Mouse (Mus musculus) bone marrow macrophage, adult 2 months (primary cell): ENCODE data around the gene Gm49342. TPM values are rescaled to one million over a fixed set of nuclear protein-coding genes. Genes with fewer than 3 reads are reported as not detected.

Source experiments
- H3K27ac ChIP-seq: 2 replicates; pipeline ENCODE4 v1.5.1; 2012; ENCODE audit warnings: low read depth, low read length; ENCODE audit not compliant: insufficient read depth
- H3K4me1 ChIP-seq: 2 replicates; pipeline ENCODE4 v1.6.1; 2012; ENCODE audit warnings: low read length; ENCODE audit not compliant: control insufficient read depth, insufficient read depth
- H3K4me3 ChIP-seq: 2 replicates; pipeline ENCODE4 v1.5.1; 2012; ENCODE audit warnings: mild to moderate bottlenecking, low read length, moderate library complexity; ENCODE audit not compliant: insufficient read depth
- CTCF ChIP-seq: IDR thresholded peaks from 2 replicates; pipeline ENCODE4 v1.5.1; 2012; ENCODE audit warnings: low read depth, mild to moderate bottlenecking, low read length, moderate library complexity
- POLR2A ChIP-seq: IDR thresholded peaks from 2 replicates; pipeline ENCODE4 v1.6.1; 2012; ENCODE audit warnings: mild to moderate bottlenecking, low read depth, low read length, borderline replicate concordance
- polyA plus RNA-seq: library from polyadenylated mRNA; stranded (reverse); fragments of >200 nt; gene quantifications from 2 replicates; pipeline ENCODE4 v1.2.4, GENCODE M21; 2012; ENCODE audit not compliant: missing spikeins, insufficient read depth, insufficient read length

The Gm49342 gene
- polyA plus RNA-seq, 1 experiment = 45.7 TPM

DNA sequence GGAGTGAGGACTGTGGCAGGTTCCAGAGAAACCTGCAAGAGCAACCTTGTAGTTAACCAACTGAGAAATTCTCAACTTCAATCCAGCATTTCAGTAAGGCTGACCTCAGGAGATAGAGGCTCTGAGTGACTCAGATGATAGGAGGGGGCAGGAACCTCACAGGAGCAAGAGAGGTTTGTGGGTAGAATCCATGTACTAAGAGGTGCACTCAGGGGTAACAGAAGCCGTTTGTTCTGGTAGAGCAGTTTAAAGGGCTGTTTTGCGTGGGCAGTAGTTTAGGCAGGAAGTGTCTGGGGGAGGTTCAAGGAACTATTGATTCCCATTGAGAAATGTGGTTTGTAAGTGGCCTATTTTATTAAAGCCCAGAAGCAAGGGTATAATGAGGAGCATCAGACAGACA lies 36.9 kb downstream of the Gm49342 start:
- Histone ChIP-seq H3K4me3 (no peak overlapping the region), H3K27ac (no peak overlapping the region), H3K4me1 (peaks cover 8% of the 10 kb centered on the region)
- TF ChIP-seq POLR2A (no peak), CTCF (no peak)

DNA sequence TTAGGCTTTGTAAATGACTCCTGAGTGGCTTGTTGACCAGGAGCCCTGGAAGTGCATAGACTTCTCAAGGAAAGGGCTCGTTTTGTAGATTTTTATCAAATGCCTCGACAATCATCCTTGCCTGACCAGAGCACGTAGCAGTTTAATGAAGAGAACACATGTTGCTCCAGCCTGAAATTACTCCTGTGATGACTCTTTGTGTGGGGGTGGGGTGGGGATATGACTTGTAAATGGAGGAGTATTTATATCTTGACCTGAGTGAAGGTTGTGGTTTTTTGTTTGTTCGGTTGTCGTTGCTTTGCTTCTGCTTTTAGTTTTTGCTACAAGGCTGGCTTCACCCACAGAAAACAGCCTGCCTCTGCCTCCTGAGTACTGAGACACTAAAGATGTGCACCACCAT lies 37.5 kb downstream of the Gm49342 start:
- no peak for TF ChIP-seq POLR2A
- no peak for TF ChIP-seq CTCF
- H3K4me1 ChIP-seq = peaks cover 8% of the 10 kb centered on the region
- H3K27ac ChIP-seq = no peak overlapping the region
- no peak overlapping the region for H3K4me3 ChIP-seq

DNA sequence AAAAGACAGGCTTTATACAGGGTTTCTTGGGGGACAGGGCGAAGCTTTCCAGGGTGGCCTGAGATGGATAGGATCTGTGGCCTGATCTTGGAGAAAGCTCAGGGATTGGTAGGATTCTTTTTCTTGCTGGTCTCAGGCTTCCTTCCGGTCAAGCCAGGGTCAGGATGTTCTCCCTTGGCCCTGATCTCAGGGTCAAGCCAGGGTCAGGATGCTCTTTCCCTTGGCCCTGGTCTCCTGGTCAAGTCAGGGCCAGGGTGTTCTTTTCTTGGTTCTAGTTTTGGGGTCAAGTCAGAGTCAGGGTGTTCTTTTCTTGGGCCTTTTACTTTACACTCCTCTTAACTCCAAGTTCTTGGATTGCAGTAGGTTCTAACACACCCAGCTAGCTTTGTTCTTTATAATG lies 43.4 kb downstream of the Gm49342 start:
- TF ChIP-seq POLR2A = no peak
- Histone ChIP-seq H3K4me3 (no peak overlapping the region), H3K27ac (no peak overlapping the region), H3K4me1 (peaks cover 2% of the 10 kb centered on the region; the same call in 1 of the 2 replicates)

DNA sequence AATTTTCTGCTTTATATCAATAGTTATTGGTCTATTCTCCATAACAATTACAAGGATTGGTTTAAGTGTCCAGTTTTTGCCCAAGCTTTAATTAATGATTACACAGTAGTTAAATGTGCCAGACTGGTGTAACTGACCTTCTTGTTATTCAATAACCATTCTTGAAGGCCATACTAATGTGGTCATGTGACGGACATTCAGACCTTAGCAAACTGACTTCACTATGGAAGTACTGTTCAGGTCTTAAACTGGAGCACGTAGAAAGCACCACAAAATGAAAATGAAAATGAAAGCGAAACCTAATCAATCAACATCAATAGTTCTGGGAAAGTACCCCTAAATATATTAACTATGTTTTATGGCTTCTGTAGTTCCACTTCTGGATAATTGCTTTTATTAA lies 46.7 kb downstream of the Gm49342 start:
- TF ChIP-seq POLR2A = no peak
- peaks cover 2% of the 10 kb centered on the region; the same call in 1 of the 2 replicates for H3K4me1 ChIP-seq
- no peak overlapping the region for H3K27ac ChIP-seq
- H3K4me3 ChIP-seq = no peak overlapping the region

DNA sequence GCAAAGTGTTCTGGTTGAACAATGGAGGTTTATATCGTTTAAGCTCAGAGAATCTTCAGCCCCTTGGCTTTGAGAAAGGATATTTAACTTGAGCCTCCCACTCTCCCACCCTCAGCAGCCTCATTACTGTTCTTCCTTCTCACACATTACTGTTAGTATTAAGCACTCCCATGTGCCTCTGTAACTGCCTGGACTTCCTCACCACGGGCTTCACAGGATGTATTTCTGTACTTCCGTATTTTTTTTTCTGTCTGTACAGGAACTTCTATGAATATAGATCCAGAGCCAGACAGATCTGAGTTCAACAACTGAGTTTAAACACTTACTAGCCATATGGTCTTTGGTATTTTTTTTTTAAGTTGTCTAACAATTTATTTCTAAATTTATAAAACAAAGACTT lies 52.8 kb downstream of the Gm49342 start:
- Histone ChIP-seq H3K27ac (peak overlapping the region; percentile 83), H3K4me3 (no peak overlapping the region), H3K4me1 (peaks cover 15% of the 10 kb centered on the region)
- TF ChIP-seq CTCF (no peak), POLR2A (no peak)

DNA sequence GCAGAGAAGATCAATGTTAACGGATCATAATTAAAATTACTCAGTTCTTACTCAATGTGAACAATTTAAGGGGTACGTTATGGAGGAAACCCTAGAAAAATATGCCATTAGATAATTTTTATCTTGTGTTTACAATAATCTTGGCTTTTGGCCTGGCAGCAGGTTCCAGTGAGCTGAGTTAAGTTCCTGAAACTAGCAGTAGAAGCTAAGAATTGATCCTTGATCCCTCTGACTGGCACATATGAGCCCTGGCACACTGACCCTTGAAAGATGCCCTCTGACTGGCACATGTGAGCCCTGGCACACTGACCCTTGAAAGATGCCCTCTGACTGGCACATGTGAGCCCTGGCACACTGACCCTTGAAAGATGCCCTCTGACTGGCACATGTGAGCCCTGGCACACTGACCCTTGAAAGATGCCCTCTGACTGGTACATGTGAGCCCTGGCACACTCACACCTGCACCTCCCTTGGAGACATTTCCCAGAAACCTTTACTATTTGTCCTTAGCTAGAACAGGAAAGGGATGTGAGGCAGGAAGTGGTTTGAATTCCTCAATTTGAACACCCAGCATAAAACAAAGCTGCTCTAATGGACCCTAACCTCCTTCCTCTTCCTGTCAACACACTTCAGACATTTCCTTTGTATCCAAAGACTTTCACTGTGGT lies 53.8 kb downstream of the Gm49342 start:
- Histone ChIP-seq H3K4me1 (peaks cover 15% of the 10 kb centered on the region), H3K4me3 (no peak overlapping the region), H3K27ac (peak overlapping the region; percentile 18)
- TF ChIP-seq CTCF (no peak), POLR2A (no peak)

DNA sequence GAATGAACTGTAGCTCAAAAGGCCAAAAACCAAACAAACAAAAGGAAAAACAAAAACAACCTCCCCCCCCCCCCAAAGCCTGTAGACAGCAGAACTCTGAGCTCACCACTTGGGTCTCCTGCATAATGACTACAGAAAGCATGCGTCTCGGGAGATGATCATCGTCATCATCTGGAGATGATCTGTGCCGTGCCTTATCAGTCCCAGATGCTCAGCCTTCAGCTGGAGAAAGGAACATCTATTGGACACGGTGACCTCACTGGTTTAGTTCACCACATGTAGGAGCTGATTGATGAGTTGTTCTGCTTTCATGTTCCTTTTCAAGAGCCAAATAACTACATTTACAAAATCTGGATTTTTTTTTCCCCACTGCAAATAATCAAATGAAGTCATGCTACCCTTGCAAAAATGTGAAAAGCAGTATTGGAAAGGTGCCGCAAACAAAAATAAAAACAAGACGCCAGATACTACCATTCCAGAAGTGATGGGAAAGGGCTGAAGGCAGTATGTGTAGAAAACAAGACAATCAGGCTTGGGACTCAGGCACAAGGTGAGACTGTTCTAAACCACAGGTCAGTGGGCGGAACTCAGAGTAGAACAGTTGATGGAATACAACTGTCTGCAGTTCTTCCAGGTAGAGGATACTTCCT lies 63.0 kb downstream of the Gm49342 start, which contains the start of gene Rnase10:
Gene Rnase10, plus strand, starts transcription at position 600 of the 650 bp plus-strand sequence.
- TF ChIP-seq CTCF (no peak), POLR2A (no peak)
- no peak within 1 kb of the TSS for H3K27ac ChIP-seq
- H3K4me3 ChIP-seq = no peak within 1 kb of the TSS
- peaks cover 17% of the 10 kb centered on the region for H3K4me1 ChIP-seq

DNA sequence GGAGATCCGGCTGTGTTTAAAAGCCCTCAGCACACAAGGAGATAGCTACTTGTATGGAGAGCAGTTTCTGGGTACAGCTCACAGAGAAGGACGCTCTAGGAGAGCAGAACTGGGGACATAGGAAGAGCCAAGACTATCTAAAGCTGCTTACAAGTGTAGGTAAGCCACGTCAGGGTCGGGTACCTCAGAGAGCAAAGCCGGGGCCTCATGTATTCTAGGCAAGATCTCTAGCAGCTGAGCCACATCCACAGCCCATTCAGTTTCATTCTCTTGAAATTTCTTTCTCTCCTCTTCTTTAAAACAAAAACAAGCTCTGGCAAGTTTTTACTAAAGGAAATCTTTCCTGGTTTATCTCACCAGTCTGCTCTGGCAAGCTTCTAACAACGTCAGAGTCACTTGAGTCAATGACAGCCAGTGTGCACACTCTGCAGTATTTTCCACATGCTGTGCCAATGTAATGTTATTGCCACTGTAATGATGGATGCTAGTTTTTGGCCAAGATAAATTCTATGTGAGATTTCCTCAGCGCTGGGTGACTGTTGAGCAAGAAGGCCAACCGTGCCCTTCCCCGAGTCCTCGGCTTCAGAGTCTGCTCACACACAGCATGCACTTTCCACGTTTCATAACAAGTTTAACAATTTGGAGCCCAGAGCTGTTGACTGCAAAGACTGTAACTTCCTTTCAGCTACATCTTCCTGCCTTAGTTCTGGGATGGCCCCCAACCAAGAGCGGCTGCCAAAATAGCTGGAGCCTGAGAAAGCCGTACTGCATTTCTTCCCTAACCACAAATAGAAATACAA lies 63.8 kb downstream of the Gm49342 start:
- Histone ChIP-seq H3K27ac (no peak overlapping the region), H3K4me3 (no peak overlapping the region), H3K4me1 (peaks cover 17% of the 10 kb centered on the region)
- TF ChIP-seq POLR2A = no peak
- no peak for TF ChIP-seq CTCF

DNA sequence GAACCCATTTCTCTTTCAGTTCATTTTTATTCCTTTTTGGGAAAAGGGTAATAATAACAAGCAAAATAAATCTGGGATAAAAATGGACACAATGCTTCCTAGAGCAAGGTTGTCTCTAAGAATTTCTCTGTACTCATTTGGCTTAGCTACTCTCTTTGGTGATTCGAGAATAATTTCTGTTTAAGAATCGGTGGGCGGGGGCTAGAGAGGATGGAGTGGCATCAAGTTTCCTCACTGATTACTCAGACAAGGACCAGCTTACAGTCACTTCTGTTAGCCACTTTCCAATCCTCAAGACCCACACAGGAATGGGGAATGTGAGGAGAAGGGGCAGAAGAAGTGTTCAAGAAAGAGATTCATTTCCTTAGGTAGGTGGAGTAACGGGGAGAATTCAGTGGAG lies 64.5 kb downstream of the Gm49342 start:
- Histone ChIP-seq H3K4me3 (no peak overlapping the region), H3K27ac (no peak overlapping the region)
- no peak for TF ChIP-seq CTCF
- no peak for TF ChIP-seq POLR2A

DNA sequence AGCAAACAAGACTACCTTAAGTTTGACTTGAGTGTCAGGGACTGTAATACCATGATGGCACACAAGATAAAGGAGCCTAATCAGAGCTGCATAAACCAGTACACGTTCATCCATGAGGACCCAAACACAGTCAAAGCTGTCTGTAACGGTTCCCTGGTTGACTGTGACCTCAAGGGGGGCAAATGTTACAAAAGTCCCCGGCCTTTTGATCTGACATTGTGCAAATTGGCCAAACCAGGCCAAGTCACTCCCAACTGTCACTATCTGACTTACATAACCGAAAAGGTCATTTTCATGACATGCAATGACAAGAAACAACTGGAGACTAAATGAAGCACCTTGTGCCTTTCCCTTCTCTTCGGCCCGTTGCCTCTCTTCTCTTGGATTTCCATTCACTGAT lies 65.3 kb downstream of the Gm49342 start:
- Histone ChIP-seq H3K27ac (no peak overlapping the region), H3K4me1 (peaks cover 13% of the 10 kb centered on the region), H3K4me3 (no peak overlapping the region)
- TF ChIP-seq CTCF (no peak), POLR2A (no peak)

More for the DNA sequence above, 64.5 kb downstream of the Gm49342 start:
- H3K4me1 ChIP-seq = peaks cover 17% of the 10 kb centered on the region

Other genes starting within 250 kb of the Gm49342 start
- not detected in 2 replicates for gene Olfr748, start 237.1 kb upstream of the Gm49342 start, polyA plus RNA-seq
- not detected in 2 replicates for gene Olfr749, start 199.4 kb upstream of the Gm49342 start, polyA plus RNA-seq
- gene Ttc5, start 159.0 kb upstream of the Gm49342 start, polyA plus RNA-seq = 49.3 and 55.7 TPM in 2 replicates
- not detected in 2 replicates for gene Ccnb1ip1, start 136.8 kb upstream of the Gm49342 start, polyA plus RNA-seq
- gene Parp2, start 136.7 kb upstream of the Gm49342 start, polyA plus RNA-seq = 75.2 and 77.4 TPM in 2 replicates
- 206 and 269 TPM in 2 replicates for gene Tep1, start 74.0 kb upstream of the Gm49342 start, polyA plus RNA-seq
- gene Klhl33, start 47.0 kb upstream of the Gm49342 start, polyA plus RNA-seq = 2.0 and 2.1 TPM in 2 replicates
- gene Osgep, start 19.6 kb upstream of the Gm49342 start, polyA plus RNA-seq = 51.1 and 57.9 TPM in 2 replicates
- gene Apex1, start 19.5 kb upstream of the Gm49342 start, polyA plus RNA-seq = 16.7 and 21.3 TPM in 2 replicates
- gene Pip4p1, start 13.7 kb upstream of the Gm49342 start, polyA plus RNA-seq = 131 and 158 TPM in 2 replicates
- 219 and 232 TPM in 2 replicates for gene Pnp, start 13.4 kb upstream of the Gm49342 start, polyA plus RNA-seq
- gene Pnp2, start 11.5 kb downstream of the Gm49342 start, polyA plus RNA-seq = 1.7 and 4.5 TPM in 2 replicates
- not detected in 2 replicates for gene Rnase10, start 63.2 kb downstream of the Gm49342 start, polyA plus RNA-seq
- not detected in 2 replicates for gene Rnase9, start 97.4 kb downstream of the Gm49342 start, polyA plus RNA-seq
- not detected in 2 replicates for gene Rnase11, start 105.6 kb downstream of the Gm49342 start, polyA plus RNA-seq
- gene Rnase12, start 113.1 kb downstream of the Gm49342 start, polyA plus RNA-seq = not detected in 2 replicates
- not detected in 2 replicates for gene Olfr750, start 129.9 kb downstream of the Gm49342 start, polyA plus RNA-seq
- gene Rnase4, start 146.6 kb downstream of the Gm49342 start, polyA plus RNA-seq = 164 and 169 TPM in 2 replicates
- gene Ang, start 146.6 kb downstream of the Gm49342 start, polyA plus RNA-seq = 31.9 and 39.4 TPM in 2 replicates
- gene Eddm3b, start 169.9 kb downstream of the Gm49342 start, polyA plus RNA-seq = not detected in 2 replicates
- 25.6 and 26.6 TPM in 2 replicates for gene Rnase6, start 179.4 kb downstream of the Gm49342 start, polyA plus RNA-seq
- gene Rnase1, start 202.3 kb downstream of the Gm49342 start, polyA plus RNA-seq = not detected in 2 replicates
- not detected in 2 replicates for gene Rnase2b, start 217.7 kb downstream of the Gm49342 start, polyA plus RNA-seq